Mouse (Mus musculus) spleen, postnatal 14 days (tissue): ENCODE data around the gene Il6st.
"Not testable (repeated sequence)": the region's sequence is repeated elsewhere in the genome, so short reads cannot be mapped to it uniquely, and the experiment has no call there.

Experiments
- DNase-seq, 2 experiments: peaks; one replicate each; pipeline ENCODE4 v3.0.0; 2021 to 2022; ENCODE audit warnings: low spot score in 2 of 2

Il6st gene

GRCm38 (mm10) chr13:112463868-112464625 lies at the start of gene Il6st:
Il6st (plus strand) TSS chr13:112464070.
- DNase-seq, result peak; percentile 80 to 87

GRCm38 (mm10) chr13:112415896-112416295 lies 48.0 kb upstream of the Il6st start:
- no peak for DNase-seq

GRCm38 (mm10) chr13:112416410-112417162 lies 47.3 kb upstream of the Il6st start:
- no peak for DNase-seq

GRCm38 (mm10) chr13:112417163-112417523 lies 46.7 kb upstream of the Il6st start:
- no peak for DNase-seq

- no peak for DNase-seq
Measured at GRCm38 (mm10) chr13:112417861-112418423, 45.9 kb upstream of the Il6st start.

GRCm38 (mm10) chr13:112418595-112418994 lies 45.3 kb upstream of the Il6st start:
- DNase-seq, result no peak

GRCm38 (mm10) chr13:112424212-112424611 lies 39.7 kb upstream of the Il6st start:
- DNase-seq, result no peak

GRCm38 (mm10) chr13:112424635-112425034 lies 39.2 kb upstream of the Il6st start:
- DNase-seq, result no peak

GRCm38 (mm10) chr13:112425181-112425654 lies 38.7 kb upstream of the Il6st start:
- DNase-seq, result no peak

- DNase-seq, result no peak
Measured at GRCm38 (mm10) chr13:112426265-112427135, 37.4 kb upstream of the Il6st start.

GRCm38 (mm10) chr13:112427136-112427470 lies 36.8 kb upstream of the Il6st start:
- DNase-seq, result not testable (repeated sequence)

- no peak for DNase-seq
Measured at GRCm38 (mm10) chr13:112427521-112427920, 36.3 kb upstream of the Il6st start.

- DNase-seq, result no peak
Measured at GRCm38 (mm10) chr13:112433271-112433670, 30.6 kb upstream of the Il6st start.

- DNase-seq, result no peak
Measured at GRCm38 (mm10) chr13:112435241-112436075, 28.4 kb upstream of the Il6st start.

- DNase-seq, result no peak
Measured at GRCm38 (mm10) chr13:112436288-112436687, 27.6 kb upstream of the Il6st start.

GRCm38 (mm10) chr13:112438001-112438868 lies 25.6 kb upstream of the Il6st start:
- DNase-seq, result no peak

- no peak for DNase-seq
Measured at GRCm38 (mm10) chr13:112439105-112439818, 24.6 kb upstream of the Il6st start.

- peak; percentile 54 to 63 for DNase-seq
Measured at GRCm38 (mm10) chr13:112439917-112440361, 23.9 kb upstream of the Il6st start.

- no peak for DNase-seq
Measured at GRCm38 (mm10) chr13:112440668-112441067, 23.2 kb upstream of the Il6st start.
